Mouse (Mus musculus) hindbrain, embryonic 14.5 days (tissue): ENCODE data around the gene Anxa6. TPM values are rescaled to one million over a fixed set of nuclear protein-coding genes. Genes with fewer than 3 reads are reported as not detected.
A peak's percentile ranks its signal among the peaks of the same experiment; 100 is the strongest.

Source experiments
- ATAC-seq: fragments of 200-750 bp; cut with Nextera tagmentation; 2 replicates; pipeline ENCODE4 v1.8.0; 2017; ENCODE audit warnings: moderate number of reproducible peaks, mild to moderate bottlenecking, moderate TSS enrichment, moderate library complexity; ENCODE audit not compliant: low FRiP score
- DNase-seq: peaks from one replicate; pipeline ENCODE4 v3.0.0-alpha.2; 2015; ENCODE audit warnings: low spot score
- H3K27ac ChIP-seq: fragments of 300-500 bp; sonication (generic); 2 replicates; pipeline ENCODE4 v1.5.1; 2014; ENCODE audit warnings: mild to moderate bottlenecking, moderate library complexity
- H3K27me3 ChIP-seq: fragments of 300-500 bp; sonication (generic); 2 replicates; pipeline ENCODE4 v1.6.1; 2014; ENCODE audit warnings: mild to moderate bottlenecking, low read length, mixed read lengths; ENCODE audit not compliant: control insufficient read depth, insufficient read depth
- H3K36me3 ChIP-seq: fragments of 300-500 bp; sonication (generic); replicated peaks from 2 replicates; pipeline ENCODE4 v1.6.1; 2014; ENCODE audit not compliant: control insufficient read depth, insufficient read depth
- H3K4me1 ChIP-seq: fragments of 300-500 bp; sonication (generic); replicated peaks from 2 replicates; pipeline ENCODE4 v1.6.1; 2014; ENCODE audit warnings: antibody characterized with exemption, low read length, mixed read lengths; ENCODE audit not compliant: control insufficient read depth, insufficient read depth
- H3K4me2 ChIP-seq: fragments of 300-500 bp; sonication (generic); replicated peaks from 2 replicates; pipeline ENCODE4 v1.6.1; 2014; ENCODE audit warnings: mild to moderate bottlenecking, moderate library complexity
- H3K4me3 ChIP-seq: fragments of 300-500 bp; sonication (generic); replicated peaks from 2 replicates; pipeline ENCODE4 v1.5.1; 2014; ENCODE audit warnings: mild to moderate bottlenecking, low read length
- H3K9ac ChIP-seq: fragments of 300-500 bp; sonication (generic); 2 replicates; pipeline ENCODE4 v1.6.1; 2014
- H3K9me3 ChIP-seq: fragments of 300-500 bp; sonication (generic); 2 replicates; pipeline ENCODE4 v1.6.1; 2016; ENCODE audit warnings: low read length; ENCODE audit not compliant: control insufficient read depth
- WGBS: fragments of 180-500 bp; shearing (Covaris S2); extraction: QIAGEN DNeasy Blood & Tissue Kit; methylation state at CpG from one replicate; pipeline ENCODE4 v1.1.7; 2014; 5-methylcytosine and 5-hydroxymethylcytosine counted together
- polyA plus RNA-seq: library from polyadenylated mRNA; unstranded; fragments of >200 nt; fragmentation: Nextera tagmentation; extraction: Ambion mirVana; gene quantifications from 2 replicates; pipeline ENCODE4 v1.2.1, GENCODE M21; 2014

Anxa6 gene
- polyA plus RNA-seq, 1 experiment from 2014 or later: 68.9 TPM

DNA sequence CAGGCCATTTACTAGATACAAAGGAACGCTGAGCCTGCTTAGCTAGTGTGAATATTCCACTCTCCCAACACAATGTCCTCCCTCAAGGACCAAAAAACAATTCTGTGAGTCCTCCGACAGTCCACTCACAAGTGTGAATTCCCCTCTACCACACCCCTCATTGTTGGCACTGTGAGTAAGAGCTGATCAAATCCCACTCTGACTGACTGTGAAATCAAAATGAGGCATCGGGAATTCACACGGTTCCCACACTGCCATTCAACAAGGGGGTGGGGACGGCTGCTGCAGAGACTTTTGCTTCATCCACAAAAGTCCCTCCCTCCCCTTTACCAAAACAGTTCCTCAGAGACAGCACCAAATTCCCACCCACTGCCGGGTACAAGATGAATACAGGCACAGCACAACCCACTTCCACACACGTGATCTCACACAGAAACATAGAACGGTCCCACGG lies 79.2 kb downstream of the Anxa6 start:
- 0 out of 2 replicates have a peak overlapping the region, but pooled peaks have one; percentile 20 for H3K9ac ChIP-seq
- no peaks in the 10 kb centered on the region for H3K36me3 ChIP-seq
- DNase-seq: no peak
- H3K9me3 ChIP-seq: no peaks in the 10 kb centered on the region
- peaks cover 14% of the 10 kb centered on the region; the same call in 1 of the 2 replicates for H3K4me1 ChIP-seq
- H3K4me2 ChIP-seq: peak overlapping the region; percentile 22; the same call in 1 of the 2 replicates
- WGBS: 18% methylated on average over 9 of the region's 9 CpGs
- no peak for ATAC-seq
- no peak overlapping the region for H3K27ac ChIP-seq
- no peak overlapping the region for H3K4me3 ChIP-seq
- H3K27me3 ChIP-seq: no peaks in the 10 kb centered on the region

DNA sequence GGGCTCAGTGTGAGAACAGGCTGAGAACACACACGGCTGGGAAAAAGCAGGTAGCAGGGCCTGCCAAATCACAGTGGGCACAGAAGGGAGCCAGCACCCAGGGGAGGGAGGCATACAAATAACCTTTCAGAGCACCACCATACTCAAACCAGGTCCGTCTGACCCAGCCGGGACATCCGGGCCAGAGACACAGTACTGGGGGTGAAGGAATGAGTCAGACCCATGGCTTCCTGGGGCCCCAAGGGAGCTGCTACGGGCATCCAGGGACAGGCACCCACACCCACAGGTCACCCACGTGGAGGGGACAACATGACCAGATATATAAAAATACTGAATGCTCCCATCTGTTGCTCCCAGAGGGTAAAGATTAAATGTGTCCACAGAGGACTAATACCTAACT lies 80.6 kb downstream of the Anxa6 start:
- H3K4me2 ChIP-seq: no peak overlapping the region
- peaks cover 14% of the 10 kb centered on the region; the same call in 1 of the 2 replicates for H3K4me1 ChIP-seq
- H3K9me3 ChIP-seq: no peaks in the 10 kb centered on the region
- H3K27me3 ChIP-seq: no peaks in the 10 kb centered on the region
- no peaks in the 10 kb centered on the region for H3K36me3 ChIP-seq
- no peak overlapping the region for H3K9ac ChIP-seq
- no peak overlapping the region for H3K27ac ChIP-seq
- 83% methylated on average over 6 of the region's 6 CpGs for WGBS
- DNase-seq (no peak), ATAC-seq (no peak)
- no peak overlapping the region for H3K4me3 ChIP-seq

DNA sequence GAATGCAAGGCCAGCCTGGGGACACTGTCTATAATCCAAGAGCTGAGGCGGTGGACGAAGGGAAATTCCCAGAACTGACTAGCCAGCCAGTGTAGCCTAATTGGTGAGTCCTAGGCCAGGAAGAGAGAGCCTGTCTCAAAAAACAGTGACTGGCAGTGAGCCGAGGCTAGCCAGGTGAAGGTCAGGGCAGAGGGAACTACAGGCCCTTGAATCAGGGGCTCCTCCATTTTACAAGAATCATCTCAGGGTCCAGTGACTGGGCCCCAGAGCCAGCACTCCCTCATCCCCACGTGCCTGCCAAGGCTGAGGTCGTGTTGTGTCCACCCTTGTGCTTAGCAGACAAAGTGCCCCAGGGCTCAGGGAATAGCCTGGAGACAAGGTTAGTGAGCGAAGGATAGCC lies 82.6 kb downstream of the Anxa6 start:
- WGBS: 84% methylated on average over 6 of the region's 6 CpGs
- DNase-seq (no peak), ATAC-seq (no peak)
- Histone ChIP-seq H3K36me3 (no peaks in the 10 kb centered on the region), H3K27me3 (no peaks in the 10 kb centered on the region), H3K9ac (no peak overlapping the region), H3K27ac (no peak overlapping the region), H3K4me3 (no peak overlapping the region), H3K9me3 (no peaks in the 10 kb centered on the region), H3K4me1 (peaks cover 14% of the 10 kb centered on the region; the same call in 1 of the 2 replicates), H3K4me2 (no peak overlapping the region)

DNA sequence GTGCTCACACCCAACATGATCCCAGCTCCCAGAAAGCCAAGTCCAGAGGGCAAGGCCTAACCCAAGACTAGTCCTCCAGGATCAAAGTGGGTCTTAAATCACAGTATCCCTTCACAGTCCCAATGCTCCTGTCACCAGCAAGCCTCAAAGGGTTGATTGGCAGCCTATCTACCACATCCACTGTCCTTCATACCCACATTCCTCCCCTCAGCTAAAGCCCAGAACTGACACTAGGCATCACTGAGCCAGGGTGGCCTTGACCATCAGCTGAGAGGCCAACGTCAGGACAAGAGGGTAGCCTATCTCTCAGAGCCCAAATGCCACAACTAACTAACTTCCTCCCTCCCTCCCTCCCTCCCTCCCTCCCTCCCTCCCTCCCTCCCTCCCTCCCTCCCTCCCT lies 83.5 kb downstream of the Anxa6 start:
- Histone ChIP-seq H3K4me3 (no peak overlapping the region), H3K27ac (no peak overlapping the region), H3K9me3 (no peaks in the 10 kb centered on the region), H3K36me3 (no peaks in the 10 kb centered on the region), H3K4me2 (no peak overlapping the region), H3K27me3 (no peaks in the 10 kb centered on the region), H3K4me1 (peaks cover 9% of the 10 kb centered on the region; the same call in 1 of the 2 replicates), H3K9ac (no peak overlapping the region)
- DNase-seq (no peak), ATAC-seq (no peak)
- WGBS: 74% methylated on average over 1 of the region's 1 CpGs

DNA sequence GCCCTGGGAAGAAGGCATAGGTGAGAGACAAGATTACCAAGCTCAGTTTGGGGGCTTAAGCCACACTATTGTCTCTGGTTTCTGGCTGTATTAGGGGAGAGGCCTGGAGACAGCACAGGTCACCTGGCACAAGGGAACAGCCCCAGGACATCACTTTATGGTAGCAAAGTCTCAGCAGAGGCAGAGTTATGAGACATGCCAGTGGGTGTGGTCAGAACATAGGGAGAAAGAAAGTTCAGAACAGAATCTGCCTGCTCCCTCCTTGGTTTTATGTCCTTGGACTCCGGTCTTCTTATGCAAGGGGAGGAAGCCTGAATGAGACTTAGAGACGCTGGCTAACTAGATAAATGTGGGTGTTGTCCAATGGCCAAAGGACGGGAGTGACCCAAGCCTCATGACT lies 88.5 kb downstream of the Anxa6 start:
- Histone ChIP-seq H3K9ac (no peak overlapping the region), H3K9me3 (no peaks in the 10 kb centered on the region), H3K4me3 (no peak overlapping the region), H3K4me2 (no peak overlapping the region), H3K36me3 (no peaks in the 10 kb centered on the region), H3K27me3 (no peaks in the 10 kb centered on the region), H3K4me1 (no peaks in the 10 kb centered on the region), H3K27ac (no peak overlapping the region)
- 93% methylated on average over 3 of the region's 3 CpGs for WGBS
- ATAC-seq: no peak
- no peak for DNase-seq

DNA sequence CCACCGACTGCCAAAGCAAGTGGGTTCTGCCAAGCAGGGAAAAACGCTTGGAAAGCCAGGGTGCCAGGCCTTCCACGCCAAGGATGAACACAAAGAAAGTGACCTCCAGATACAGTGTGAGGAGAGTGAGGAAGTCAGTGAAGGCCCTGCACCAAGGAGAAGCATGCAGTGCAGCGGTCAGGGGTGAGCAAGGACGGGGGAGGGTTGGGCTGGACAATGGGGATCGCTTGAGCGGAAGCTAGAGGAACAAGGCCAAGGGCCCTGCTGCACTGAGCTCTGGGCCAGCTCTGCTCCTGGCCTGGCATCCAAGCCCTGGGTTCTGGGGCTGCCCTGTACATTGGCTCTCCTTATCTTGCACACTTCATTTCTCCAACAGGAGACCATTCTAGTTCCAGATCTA lies 93.2 kb downstream of the Anxa6 start:
- Histone ChIP-seq H3K4me3 (no peak overlapping the region), H3K4me1 (peaks cover 5% of the 10 kb centered on the region; the same call in 1 of the 2 replicates), H3K36me3 (peaks cover 11% of the 10 kb centered on the region), H3K27me3 (no peaks in the 10 kb centered on the region), H3K4me2 (no peak overlapping the region), H3K9me3 (no peaks in the 10 kb centered on the region), H3K27ac (no peak overlapping the region), H3K9ac (no peak overlapping the region)
- 74% methylated on average over 7 of the region's 7 CpGs for WGBS
- no peak for ATAC-seq
- no peak for DNase-seq

DNA sequence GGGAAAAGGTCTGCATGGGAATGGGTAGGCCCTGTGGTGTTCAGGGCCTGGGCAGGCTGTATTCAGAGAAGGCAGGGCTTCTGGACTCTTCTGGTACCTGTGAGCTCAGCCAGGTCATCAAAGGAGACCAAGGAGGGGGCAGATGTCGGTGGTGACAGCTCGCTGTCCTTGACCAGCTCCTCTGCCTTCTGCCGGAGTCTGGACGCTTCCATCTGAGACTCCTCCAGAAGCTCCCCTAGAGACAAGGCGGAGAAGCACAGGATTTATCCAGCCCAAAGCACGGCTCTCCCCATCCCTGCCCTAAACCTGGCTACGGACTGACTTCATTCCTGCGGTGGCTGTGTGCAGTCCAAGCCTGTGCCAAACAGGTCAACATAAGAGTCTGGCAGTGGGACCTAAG lies 93.7 kb downstream of the Anxa6 start:
- Histone ChIP-seq H3K4me2 (no peak overlapping the region), H3K27me3 (no peaks in the 10 kb centered on the region), H3K9ac (no peak overlapping the region), H3K9me3 (no peaks in the 10 kb centered on the region), H3K36me3 (peaks cover 11% of the 10 kb centered on the region), H3K4me3 (no peak overlapping the region), H3K27ac (no peak overlapping the region), H3K4me1 (peaks cover 5% of the 10 kb centered on the region; the same call in 1 of the 2 replicates)
- no peak for ATAC-seq
- 90% methylated on average over 8 of the region's 8 CpGs for WGBS
- no peak for DNase-seq

DNA sequence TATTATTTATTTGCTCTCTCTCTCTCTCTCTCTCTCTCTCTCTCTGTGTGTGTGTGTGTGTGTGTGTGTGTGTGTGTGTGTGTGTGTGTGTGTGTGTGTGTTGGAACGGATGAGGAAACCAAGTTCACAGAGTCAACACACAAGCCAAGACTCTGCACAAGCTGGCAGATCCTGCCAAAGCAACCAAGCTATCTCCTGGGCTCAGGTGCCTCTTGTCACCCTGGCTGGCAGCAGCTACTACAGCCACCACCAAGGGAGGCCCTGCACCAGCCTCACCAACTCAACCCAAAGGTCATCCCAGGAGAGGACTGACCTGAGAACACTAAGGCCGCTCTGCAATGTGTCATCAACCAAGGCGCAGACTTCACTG lies 96.5 kb downstream of the Anxa6 start:
- ATAC-seq (no peak), DNase-seq (no peak)
- 94% methylated on average over 3 of the region's 3 CpGs for WGBS
- Histone ChIP-seq H3K9me3 (no peaks in the 10 kb centered on the region), H3K36me3 (peaks cover 25% of the 10 kb centered on the region), H3K9ac (no peak overlapping the region), H3K27me3 (no peaks in the 10 kb centered on the region), H3K27ac (no peak overlapping the region), H3K4me2 (no peak overlapping the region), H3K4me3 (no peak overlapping the region), H3K4me1 (peaks cover 5% of the 10 kb centered on the region; the same call in 1 of the 2 replicates)

DNA sequence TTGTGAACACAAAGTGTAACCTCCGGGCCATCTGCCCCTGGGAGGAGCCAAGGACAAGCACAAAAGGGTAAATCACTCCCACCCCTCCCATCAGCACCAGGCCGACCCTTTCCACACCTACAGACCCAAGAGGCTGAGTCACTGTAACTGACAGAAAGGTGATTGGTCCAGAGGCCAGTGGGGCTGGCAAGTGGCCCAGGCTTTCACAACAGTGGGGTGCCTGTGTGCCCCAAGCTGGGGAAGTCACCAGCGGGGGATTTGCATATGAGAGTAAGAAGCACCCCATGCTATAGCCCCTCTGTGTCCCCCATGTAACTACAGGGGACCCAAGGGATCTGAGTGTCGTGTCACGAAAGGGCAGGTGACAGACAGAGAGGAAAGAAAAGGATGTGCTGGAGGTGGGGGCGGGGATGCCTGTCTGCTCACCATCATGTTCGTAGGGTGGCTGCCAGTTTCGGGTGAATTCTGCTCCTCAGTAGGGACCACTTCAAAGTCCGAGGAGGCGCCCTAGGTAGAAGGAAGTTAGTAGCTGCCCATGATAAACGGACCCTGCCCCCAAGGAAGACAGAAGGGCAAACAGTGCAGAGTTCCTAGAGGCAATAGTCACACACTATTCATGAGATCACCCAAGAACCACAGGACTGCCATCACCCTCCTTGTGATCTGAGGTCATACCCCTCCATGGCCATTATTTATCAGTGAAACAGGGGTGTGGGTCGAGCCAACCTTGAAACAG lies 97.0 kb downstream of the Anxa6 start:
- no peak overlapping the region for H3K27ac ChIP-seq
- H3K9ac ChIP-seq: no peak overlapping the region
- H3K4me3 ChIP-seq: no peak overlapping the region
- DNase-seq: no peak
- no peak for ATAC-seq
- H3K9me3 ChIP-seq: no peaks in the 10 kb centered on the region
- no peak overlapping the region for H3K4me2 ChIP-seq
- H3K36me3 ChIP-seq: peaks cover 25% of the 10 kb centered on the region
- H3K4me1 ChIP-seq: peaks cover 5% of the 10 kb centered on the region; the same call in 1 of the 2 replicates
- WGBS: 35% methylated on average over 12 of the region's 12 CpGs
- no peaks in the 10 kb centered on the region for H3K27me3 ChIP-seq
